Mouse (Mus musculus) inflammation-experienced regulatory T-cells (primary cell): ENCODE results near the gene Cntn6. TPM values are rescaled to one million over a fixed set of nuclear protein-coding genes. Genes with fewer than 3 reads are reported as not detected.

Experiments used
- polyA plus RNA-seq, 2 experiments: library from polyadenylated mRNA; unstranded; fragments of 100-300 nt; shearing (Covaris generic); gene quantifications; one replicate each; pipeline ENCODE4 v1.2.1; 2017

Cntn6 gene
- polyA plus RNA-seq = under 1 TPM in 1 of 2 experiments, not detected in 1; 0.16 TPM

DNA sequence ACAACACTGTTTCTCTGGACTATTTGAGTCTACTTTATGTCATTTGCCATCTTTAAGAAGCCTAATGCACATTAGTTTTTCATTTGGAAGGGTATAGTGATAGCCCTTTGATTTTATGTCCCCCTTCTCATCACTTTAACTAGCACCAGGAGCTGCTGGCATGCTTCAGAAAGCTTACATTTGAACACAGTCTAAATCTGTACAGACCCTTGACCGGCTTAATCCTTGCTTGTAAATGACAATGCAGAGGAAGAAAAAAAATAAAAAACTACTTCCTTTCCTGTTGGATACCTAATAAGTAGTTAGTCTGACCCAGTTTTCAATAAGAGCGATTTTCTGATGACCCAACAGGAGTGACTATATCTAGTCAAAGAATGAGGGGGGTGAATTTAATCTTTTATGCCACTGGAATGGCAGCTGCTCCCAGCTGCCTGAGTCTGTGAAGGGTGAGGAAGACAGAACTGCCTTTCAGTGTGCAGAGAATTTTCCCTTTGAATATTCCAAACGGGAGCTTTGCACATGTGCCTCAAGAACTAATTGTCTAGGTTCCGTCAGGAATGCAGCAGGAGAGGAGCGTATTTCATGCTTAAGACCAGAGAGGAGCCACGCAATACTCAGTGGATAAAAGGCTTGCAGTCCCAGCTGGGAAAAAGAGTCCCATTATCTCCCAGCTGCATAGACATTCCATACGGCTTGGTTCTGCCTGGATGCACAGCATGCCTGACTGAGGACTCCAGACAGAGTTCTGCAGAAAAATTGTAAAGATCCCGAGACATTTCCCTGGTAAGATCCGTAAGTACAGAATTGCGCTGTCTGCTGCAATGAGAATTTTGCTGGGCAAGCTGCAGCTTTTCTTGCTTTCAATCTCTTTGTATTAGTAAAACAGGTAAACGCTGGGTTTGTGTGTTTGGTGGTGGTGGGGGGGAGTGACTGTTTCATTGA is at the start of gene Cntn6:
TSS of gene Cntn6 (plus strand) at position 301 of the 942 bp plus-strand sequence.

